Mouse (Mus musculus): ENCODE data around the gene Prr7. TPM values are rescaled to one million over a fixed set of nuclear protein-coding genes. Genes with fewer than 3 reads are reported as not detected.

The Prr7 gene
- total and polyA plus RNA-seq, 3 experiments: 0.60 to 1.2 (median 0.89) TPM

DNA sequence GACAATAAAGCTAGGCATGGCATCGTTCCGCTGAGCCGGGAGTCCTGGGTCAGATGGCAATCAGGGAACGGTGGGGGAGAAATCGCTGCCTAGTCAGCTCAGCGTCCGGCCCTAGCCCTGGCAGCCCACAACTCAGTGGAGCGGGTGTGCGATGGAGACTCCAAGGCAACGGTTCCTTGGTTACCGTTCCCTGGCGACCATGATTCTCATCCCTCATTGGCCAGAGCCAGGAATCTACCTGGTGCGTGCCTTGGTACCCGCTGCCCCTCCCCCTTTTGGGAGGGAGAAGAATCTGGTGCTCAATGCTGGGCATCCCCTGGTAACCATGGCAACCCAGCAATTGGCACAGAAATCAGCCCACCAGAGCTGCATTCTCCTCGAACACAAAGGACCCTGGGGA lies 19.5 kb downstream of the Prr7 start:
- Histone ChIP-seq H3K27ac (ENCODE audit: insufficient read depth, low read depth) (no peak overlapping the region), H3K9ac (ENCODE audit: insufficient read depth, low read depth) (no peak overlapping the region), H3K4me1 (ENCODE audit: control insufficient read depth in 1 of 2, insufficient read depth in 2 of 2) (peaks cover 12 to 15% of the 10 kb centered on the region in 2 experiments; a peak in 3 of 4 replicates), H3K36me3 (replicated peaks in 1 of 2; ENCODE audit: control insufficient read depth in 1 of 2, insufficient read depth in 1 of 2, low read length in 1 of 2) (no peaks in the 10 kb centered on the region), H3K4me3 (replicated peaks in 1 of 3; ENCODE audit: low read depth in 2 of 3, low read length in 2 of 3, poor library complexity in 1 of 3) (no peak overlapping the region), H3K27me3 (replicated peaks) (peaks cover 96% of the 10 kb centered on the region), H3K79me2 (replicated peaks; ENCODE audit: control insufficient read depth, extremely low read depth, insufficient read depth, poor library complexity, severe bottlenecking) (no peaks in the 10 kb centered on the region), H3K4me2 (ENCODE audit: insufficient read depth, low read depth, poor library complexity, severe bottlenecking) (no peak overlapping the region), H3K9me3 (replicated peaks; ENCODE audit: low read length) (peaks cover 4% of the 10 kb centered on the region)
- in situ Hi-C loops (cut with MboI; ENCODE audit: low pct_ligation_motif_present, low pct_unique_long_range_greater_than_20kb, low sequenced_read_pairs) (no loop called here), dilution Hi-C loops (cut with MboI; ENCODE audit: extremely low pct_ligation_motif_present, extremely low pct_unique_long_range_greater_than_20kb, low sequenced_read_pairs) (no loop called here)
- DNase-seq (ENCODE audit: extremely low read depth): no peak
- TF ChIP-seq POLR2A (IDR thresholded peaks at IDR 0.05; ENCODE audit: low read depth, low read length) (no peak), CTCF (conservative IDR thresholded peaks at IDR 0.05 in 1 of 2, IDR thresholded peaks at IDR 0.05 in 1 of 2; ENCODE audit: low read depth in 2 of 2, low read length in 2 of 2) (no peak)

- no peaks in the 10 kb centered on the region for H3K79me2 ChIP-seq (replicated peaks; ENCODE audit: control insufficient read depth, extremely low read depth, insufficient read depth, poor library complexity, severe bottlenecking)
- in situ Hi-C loops (cut with MboI; ENCODE audit: low pct_ligation_motif_present, low pct_unique_long_range_greater_than_20kb, low sequenced_read_pairs): no loop called here
- H3K9me3 ChIP-seq (replicated peaks; ENCODE audit: low read length): peaks cover 4% of the 10 kb centered on the region
- no peak overlapping the region for H3K9ac ChIP-seq (ENCODE audit: insufficient read depth, low read depth)
- H3K4me1 ChIP-seq (ENCODE audit: control insufficient read depth in 1 of 2, insufficient read depth in 2 of 2): peaks cover 5 to 10% of the 10 kb centered on the region in 2 experiments; a peak in 3 of 4 replicates
- H3K4me3 ChIP-seq (replicated peaks in 1 of 3; ENCODE audit: low read depth in 2 of 3, low read length in 2 of 3, poor library complexity in 1 of 3): no peak overlapping the region
- TF ChIP-seq RCOR1 (conservative IDR thresholded peaks at IDR 0.05; ENCODE audit: low read depth, low read length): no peak
- TF ChIP-seq ZC3H11A (IDR thresholded peaks at IDR 0.05; ENCODE audit: low read depth, low read length): no peak
- no peak for TF ChIP-seq MEF2A (IDR thresholded peaks at IDR 0.05; ENCODE audit: borderline replicate concordance, low read depth, low read length)
- no peak for TF ChIP-seq USF2 (conservative IDR thresholded peaks at IDR 0.05; ENCODE audit: low read depth, low read length)
- no peak for TF ChIP-seq MAZ (IDR thresholded peaks at IDR 0.05; ENCODE audit: low read depth, low read length)
- TF ChIP-seq CHD1 (IDR thresholded peaks at IDR 0.05; ENCODE audit: low read depth, low read length): no peak
- no peak for TF ChIP-seq BHLHE40 (IDR thresholded peaks at IDR 0.05; ENCODE audit: low read depth, low read length)
- no peak for TF ChIP-seq TBP (conservative IDR thresholded peaks at IDR 0.05; ENCODE audit: low read depth, low read length)
- no peak for TF ChIP-seq RAD21 (IDR thresholded peaks at IDR 0.05; ENCODE audit: low read depth, low read length)
- no peak for TF ChIP-seq EP300 (IDR thresholded peaks at IDR 0.05; ENCODE audit: low read length)
- TF ChIP-seq SMC3 (IDR thresholded peaks at IDR 0.05; ENCODE audit: low read depth, low read length): no peak
- TF ChIP-seq UBTF (IDR thresholded peaks at IDR 0.05; ENCODE audit: low read depth, low read length): no peak
- no peak for TF ChIP-seq IRF4 (IDR thresholded peaks at IDR 0.05; ENCODE audit: low read depth, low read length)
- TF ChIP-seq JUND (conservative IDR thresholded peaks at IDR 0.05; ENCODE audit: low read depth, low read length): no peak
- no peak for TF ChIP-seq MYC (IDR thresholded peaks at IDR 0.05; ENCODE audit: low read depth, low read length)
- no peak for TF ChIP-seq MXI1 (IDR thresholded peaks at IDR 0.05; ENCODE audit: low read depth, low read length)
- TF ChIP-seq GABPA (IDR thresholded peaks at IDR 0.05; ENCODE audit: insufficient replicate concordance, low read depth, low read length): no peak
- TF ChIP-seq KAT2A (IDR thresholded peaks at IDR 0.05; ENCODE audit: insufficient replicate concordance, low read length): no peak
- no peak for TF ChIP-seq PAX5 (IDR thresholded peaks at IDR 0.05; ENCODE audit: low read length)
- dilution Hi-C loops (cut with MboI; ENCODE audit: extremely low pct_ligation_motif_present, extremely low pct_unique_long_range_greater_than_20kb, low sequenced_read_pairs): no loop called here
- no peak for DNase-seq (ENCODE audit: extremely low read depth)
- H3K4me2 ChIP-seq (ENCODE audit: insufficient read depth, low read depth, poor library complexity, severe bottlenecking): no peak overlapping the region
- no peaks in the 10 kb centered on the region for H3K36me3 ChIP-seq (replicated peaks in 1 of 2; ENCODE audit: control insufficient read depth in 1 of 2, insufficient read depth in 1 of 2, low read length in 1 of 2)
- H3K27me3 ChIP-seq (replicated peaks): peaks cover 95% of the 10 kb centered on the region
- no peak overlapping the region for H3K27ac ChIP-seq (ENCODE audit: insufficient read depth, low read depth)
Measured at GRCm38 (mm10) chr13:55484520-55485088, 20.5 kb downstream of the Prr7 start.
